Mouse (Mus musculus): ENCODE data around the gene Extl1. TPM values are rescaled to one million over a fixed set of nuclear protein-coding genes. Genes with fewer than 3 reads are reported as not detected.

Gene Extl1
- total and polyA plus RNA-seq, 3 experiments: 0.05 TPM; not detected in 2

DNA sequence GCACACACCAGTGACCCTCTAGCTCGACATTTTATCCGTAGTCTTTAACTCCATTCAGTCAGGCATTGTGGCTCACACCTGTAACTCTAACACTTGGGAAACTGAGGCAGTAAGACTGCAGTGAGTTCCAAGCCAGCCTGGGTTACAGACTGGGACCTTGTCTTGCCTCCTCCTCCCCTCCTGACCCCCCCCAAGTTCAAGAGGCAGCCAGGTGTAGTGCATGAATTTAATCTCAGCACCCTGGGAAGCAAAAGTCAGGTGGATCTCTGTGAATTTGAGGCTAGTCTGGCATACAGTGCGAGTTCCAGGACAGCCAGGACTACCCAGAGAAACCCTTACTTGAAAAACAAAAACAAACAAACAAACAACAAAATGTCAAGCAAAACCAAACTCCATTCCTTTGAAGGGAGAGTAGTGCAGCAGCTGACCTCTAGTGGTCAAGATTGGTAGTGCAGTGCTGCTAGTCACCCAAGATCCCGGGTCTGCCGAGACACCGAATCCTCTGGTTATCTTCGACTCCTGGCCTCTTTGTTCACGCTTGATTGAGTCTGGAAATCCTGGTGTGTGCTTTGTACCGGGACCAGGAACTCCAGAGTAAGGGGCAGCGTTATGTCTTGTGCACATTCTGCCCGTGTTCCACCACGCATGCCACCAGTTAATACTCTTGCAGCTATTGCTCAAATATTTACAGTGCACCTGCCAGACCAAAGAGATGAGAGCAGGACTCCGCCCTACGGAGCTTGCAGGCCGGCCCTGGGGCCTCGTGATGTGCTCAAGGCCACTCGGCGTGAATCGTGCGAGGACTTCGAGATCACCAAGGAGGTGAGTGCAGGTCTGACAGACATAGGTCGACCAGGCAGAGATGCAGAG is 26.8 kb downstream of the Extl1 start:
- TF ChIP-seq CTCF (IDR thresholded peaks at IDR 0.05; ENCODE audit: low read depth, low read length) (peak; percentile 95), TAL1 (conservative IDR thresholded peaks at IDR 0.05; ENCODE audit: low read depth, low read length) (no peak), POLR2AphosphoS5 (IDR thresholded peaks at IDR 0.05; ENCODE audit: insufficient replicate concordance, low read depth, low read length) (no peak), GATA1 (IDR thresholded peaks at IDR 0.05; ENCODE audit: borderline replicate concordance, low read length) (no peak), GATA2 (IDR thresholded peaks at IDR 0.05; ENCODE audit: borderline replicate concordance, low read depth, low read length) (no peak)
- peak; percentile 67 for DNase-seq (ENCODE audit: low spot score)
- H3K4me1 ChIP-seq (ENCODE audit: insufficient read depth, low read depth, low read length): peaks cover 55% of the 10 kb centered on the region
- H3K4me3 ChIP-seq (ENCODE audit: low read depth, low read length): no peak overlapping the region; the same call in 1 of the 2 replicates
- H3K27me3 ChIP-seq (ENCODE audit: insufficient read depth, low read length): peaks cover 29% of the 10 kb centered on the region
- ATAC-seq (ENCODE audit: extremely low read depth, insufficient number of reproducible peaks, low FRiP score, poor library complexity, severe bottlenecking): no peak
- peaks cover 46% of the 10 kb centered on the region for H3K36me3 ChIP-seq (replicated peaks)
- no peaks in the 10 kb centered on the region for H3K9me3 ChIP-seq (replicated peaks)

DNA sequence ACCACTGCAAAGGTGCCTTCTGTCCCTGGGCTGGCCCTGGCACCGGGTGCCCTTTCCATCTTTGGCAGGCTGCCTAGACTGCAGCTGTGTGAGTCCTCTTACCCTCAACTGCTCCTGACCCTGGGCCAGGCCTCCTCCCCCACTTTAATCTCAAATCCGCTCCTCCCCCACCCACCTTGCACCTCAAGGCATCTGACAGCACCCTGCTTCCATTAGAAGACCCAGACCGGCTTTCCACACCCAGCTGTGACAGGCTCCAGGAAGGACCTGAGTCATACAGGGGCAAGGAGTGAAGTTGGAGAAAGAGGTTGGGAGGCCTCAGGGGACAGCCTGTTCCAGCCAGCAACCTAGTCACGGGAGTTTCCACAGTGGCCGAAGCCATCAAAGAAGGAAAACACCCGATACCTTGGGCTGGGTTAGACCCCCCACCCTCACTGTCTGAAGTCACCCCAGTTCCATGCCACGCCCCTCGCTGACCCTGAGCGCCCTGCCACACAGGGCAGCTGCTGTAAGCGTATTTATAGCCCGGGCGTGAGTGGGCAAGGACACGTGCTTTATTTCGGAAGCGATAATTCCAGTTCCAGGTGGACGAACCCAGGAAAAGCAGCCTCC is 27.7 kb downstream of the Extl1 start:
- DNase-seq (ENCODE audit: low spot score) (peak; percentile 43), ATAC-seq (ENCODE audit: extremely low read depth, insufficient number of reproducible peaks, low FRiP score, poor library complexity, severe bottlenecking) (no peak)
- H3K9me3 ChIP-seq (replicated peaks): no peaks in the 10 kb centered on the region
- peaks cover 55% of the 10 kb centered on the region for H3K36me3 ChIP-seq (replicated peaks)
- peaks cover 22% of the 10 kb centered on the region for H3K27me3 ChIP-seq (ENCODE audit: insufficient read depth, low read length)
- peaks cover 64% of the 10 kb centered on the region for H3K4me1 ChIP-seq (ENCODE audit: insufficient read depth, low read depth, low read length)
- no peak for TF ChIP-seq CTCF (IDR thresholded peaks at IDR 0.05; ENCODE audit: low read depth, low read length)
- TF ChIP-seq TAL1 (conservative IDR thresholded peaks at IDR 0.05; ENCODE audit: low read depth, low read length): no peak
- no peak for TF ChIP-seq GATA2 (IDR thresholded peaks at IDR 0.05; ENCODE audit: borderline replicate concordance, low read depth, low read length)
- TF ChIP-seq POLR2AphosphoS5 (IDR thresholded peaks at IDR 0.05; ENCODE audit: insufficient replicate concordance, low read depth, low read length): no peak
- TF ChIP-seq GATA1 (IDR thresholded peaks at IDR 0.05; ENCODE audit: borderline replicate concordance, low read length): no peak
- H3K4me3 ChIP-seq (ENCODE audit: low read depth, low read length): peak overlapping the region; percentile 53; the same call in 1 of the 2 replicates

DNA sequence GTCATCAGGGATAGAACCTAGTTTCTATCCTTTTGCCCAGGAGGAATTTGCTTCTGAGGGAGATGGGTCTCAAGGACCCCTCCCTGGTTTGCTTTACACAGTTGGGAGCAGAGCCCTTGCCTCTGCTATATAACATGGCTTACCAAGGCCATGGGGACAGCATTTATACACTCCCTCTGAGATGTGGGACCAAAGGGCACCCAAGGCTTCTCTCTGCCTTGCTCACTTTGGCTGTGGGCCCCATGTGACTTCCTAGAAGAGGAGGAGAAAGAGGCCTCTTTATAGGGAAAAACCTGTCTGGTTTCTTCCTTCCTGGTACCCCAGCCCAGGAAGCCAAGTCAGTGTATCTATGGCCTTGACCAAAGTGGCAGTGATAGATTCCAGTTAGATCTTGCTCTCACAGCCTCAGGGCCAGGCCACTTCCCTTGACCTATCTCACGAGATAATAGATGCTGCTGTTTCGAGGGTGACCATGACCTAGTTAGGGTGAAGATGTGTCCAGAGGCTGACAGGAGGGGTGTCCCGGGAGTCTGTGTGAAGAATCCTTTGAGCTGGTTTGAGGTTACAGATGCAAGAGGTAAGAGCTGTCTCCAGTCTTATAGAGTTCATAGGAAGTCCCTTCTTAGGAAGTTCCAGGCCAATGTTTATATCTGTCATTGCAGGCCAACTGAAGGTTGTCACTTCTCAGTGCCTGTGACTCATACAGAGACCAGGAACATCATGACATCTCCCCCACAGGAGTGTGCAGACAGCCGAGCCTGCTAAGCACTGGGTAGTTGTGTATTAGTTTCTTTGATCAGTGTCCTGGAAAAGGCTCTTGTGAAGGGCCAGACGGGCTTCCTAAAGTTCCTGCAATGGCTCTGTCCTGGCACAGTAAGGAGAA is 29.9 kb downstream of the Extl1 start:
- ATAC-seq (ENCODE audit: extremely low read depth, insufficient number of reproducible peaks, low FRiP score, poor library complexity, severe bottlenecking): no peak
- Histone ChIP-seq H3K27me3 (ENCODE audit: insufficient read depth, low read length) (peaks cover 11% of the 10 kb centered on the region), H3K4me1 (ENCODE audit: insufficient read depth, low read depth, low read length) (peaks cover 66% of the 10 kb centered on the region), H3K9me3 (replicated peaks) (no peaks in the 10 kb centered on the region), H3K36me3 (replicated peaks) (peaks cover 76% of the 10 kb centered on the region), H3K4me3 (ENCODE audit: low read depth, low read length) (no peak overlapping the region)
- TF ChIP-seq GATA2 (IDR thresholded peaks at IDR 0.05; ENCODE audit: borderline replicate concordance, low read depth, low read length) (no peak), POLR2AphosphoS5 (IDR thresholded peaks at IDR 0.05; ENCODE audit: insufficient replicate concordance, low read depth, low read length) (no peak), TAL1 (conservative IDR thresholded peaks at IDR 0.05; ENCODE audit: low read depth, low read length) (no peak), GATA1 (IDR thresholded peaks at IDR 0.05; ENCODE audit: borderline replicate concordance, low read length) (no peak), CTCF (IDR thresholded peaks at IDR 0.05; ENCODE audit: low read depth, low read length) (no peak)
- no peak for DNase-seq (ENCODE audit: low spot score)

DNA sequence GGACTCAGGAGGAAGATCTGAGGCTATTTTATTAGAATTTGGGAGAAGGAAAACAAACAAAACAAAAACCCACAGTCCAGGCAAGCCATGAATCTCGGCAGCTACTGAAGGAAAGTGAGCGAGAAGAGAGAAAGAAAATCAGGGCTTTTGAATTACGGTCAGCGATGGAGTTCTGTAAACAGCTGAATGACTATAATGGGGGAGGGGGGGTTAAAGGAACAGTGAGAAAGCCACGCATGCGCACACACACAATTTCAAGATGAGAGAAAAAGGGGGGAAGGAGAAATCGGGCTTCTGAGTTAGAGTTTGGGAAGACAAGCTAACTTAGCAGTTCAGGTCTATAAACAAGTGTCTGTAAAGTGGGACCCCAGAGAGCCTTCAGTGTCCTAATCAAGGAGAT is 30.7 kb downstream of the Extl1 start:
- H3K4me3 ChIP-seq (ENCODE audit: low read depth, low read length): no peak overlapping the region
- H3K9me3 ChIP-seq (replicated peaks): no peaks in the 10 kb centered on the region
- peaks cover 69% of the 10 kb centered on the region for H3K4me1 ChIP-seq (ENCODE audit: insufficient read depth, low read depth, low read length)
- peaks cover 85% of the 10 kb centered on the region for H3K36me3 ChIP-seq (replicated peaks)
- no peak for TF ChIP-seq POLR2AphosphoS5 (IDR thresholded peaks at IDR 0.05; ENCODE audit: insufficient replicate concordance, low read depth, low read length)
- peaks cover 10% of the 10 kb centered on the region; the same call in 1 of the 2 replicates for H3K27me3 ChIP-seq (ENCODE audit: insufficient read depth, low read length)
- DNase-seq (ENCODE audit: low spot score) (no peak), ATAC-seq (ENCODE audit: extremely low read depth, insufficient number of reproducible peaks, low FRiP score, poor library complexity, severe bottlenecking) (no peak)

DNA sequence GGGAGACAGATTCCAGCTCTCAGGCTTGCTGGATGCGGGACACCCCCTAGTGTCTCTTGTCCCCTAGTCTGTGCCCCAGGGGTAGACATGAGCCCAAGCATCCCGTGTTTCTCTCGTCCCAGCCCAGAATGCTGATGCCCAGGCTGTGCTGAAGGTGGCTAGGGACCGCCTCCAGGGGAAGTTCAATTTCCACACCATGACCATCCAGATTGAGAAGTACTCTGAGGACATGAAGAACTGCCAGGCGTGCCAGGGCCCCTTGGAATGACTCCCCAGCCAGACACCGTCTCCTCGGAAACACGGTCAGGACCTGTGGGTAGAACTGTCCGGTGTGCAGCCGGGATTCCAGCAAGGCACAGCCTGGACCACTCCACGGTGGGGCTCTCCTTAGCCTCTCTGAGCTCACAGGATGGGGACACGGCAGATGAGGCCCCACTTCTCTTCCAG is 31.4 kb downstream of the Extl1 start:
- ATAC-seq (ENCODE audit: extremely low read depth, insufficient number of reproducible peaks, low FRiP score, poor library complexity, severe bottlenecking) (no peak), DNase-seq (ENCODE audit: low spot score) (no peak)
- H3K36me3 ChIP-seq (replicated peaks): peaks cover 91% of the 10 kb centered on the region
- no peak overlapping the region for H3K4me3 ChIP-seq (ENCODE audit: low read depth, low read length)
- TF ChIP-seq GATA1 (IDR thresholded peaks at IDR 0.05; ENCODE audit: borderline replicate concordance, low read length) (no peak), GATA2 (IDR thresholded peaks at IDR 0.05; ENCODE audit: borderline replicate concordance, low read depth, low read length) (no peak), TAL1 (conservative IDR thresholded peaks at IDR 0.05; ENCODE audit: low read depth, low read length) (no peak)
- peaks cover 4% of the 10 kb centered on the region; the same call in 1 of the 2 replicates for H3K27me3 ChIP-seq (ENCODE audit: insufficient read depth, low read length)
- peaks cover 72% of the 10 kb centered on the region for H3K4me1 ChIP-seq (ENCODE audit: insufficient read depth, low read depth, low read length)
- no peaks in the 10 kb centered on the region for H3K9me3 ChIP-seq (replicated peaks)
